Mouse (Mus musculus) olfactory bulb, adult 2 months (tissue): Measurements from ENCODE around the gene Lrrc8c. TPM values are rescaled to one million over a fixed set of nuclear protein-coding genes. Genes with fewer than 3 reads are reported as not detected.
A peak's percentile ranks its signal among the peaks of the same experiment; 100 is the strongest.

Source experiments
- H3K27ac ChIP-seq: fragments of 200-500 bp; 2 replicates; pipeline ENCODE4 v1.5.1; 2012; ENCODE audit warnings: low read depth, low read length; ENCODE audit not compliant: insufficient read depth
- H3K4me1 ChIP-seq: fragments of 200-500 bp; 2 replicates; pipeline ENCODE4 v1.6.1; 2012; ENCODE audit warnings: low read length; ENCODE audit not compliant: control insufficient read depth, insufficient read depth
- H3K4me3 ChIP-seq: fragments of 200-500 bp; 2 replicates; pipeline ENCODE4 v1.5.1; 2012; ENCODE audit warnings: mild to moderate bottlenecking, low read depth, low read length, moderate library complexity; ENCODE audit not compliant: insufficient read depth
- CTCF ChIP-seq: fragments of 200-500 bp; IDR thresholded peaks from 2 replicates; pipeline ENCODE4 v1.5.1; 2012; ENCODE audit warnings: low read depth, mild to moderate bottlenecking, low read length, moderate library complexity; ENCODE audit not compliant: insufficient read depth
- POLR2A ChIP-seq: fragments of 200-500 bp; IDR thresholded peaks from 2 replicates; pipeline ENCODE4 v1.6.1; 2012; ENCODE audit warnings: mild to moderate bottlenecking, low read depth, low read length, moderate library complexity; ENCODE audit not compliant: insufficient read depth
- WGBS: fragments of 180-500 bp; shearing (Covaris S2); methylation state at CpG from one replicate; pipeline ENCODE4 v1.1.7; 2018; 5-methylcytosine and 5-hydroxymethylcytosine counted together
- polyA plus RNA-seq: library from polyadenylated mRNA; stranded (reverse); fragments of >200 nt; gene quantifications from 2 replicates; pipeline ENCODE4 v1.2.4, GENCODE M21; 2012; ENCODE audit warnings: low replicate concordance; ENCODE audit not compliant: missing spikeins, insufficient read depth, insufficient read length

The Lrrc8c gene
- polyA plus RNA-seq, 1 experiment = not detected

DNA sequence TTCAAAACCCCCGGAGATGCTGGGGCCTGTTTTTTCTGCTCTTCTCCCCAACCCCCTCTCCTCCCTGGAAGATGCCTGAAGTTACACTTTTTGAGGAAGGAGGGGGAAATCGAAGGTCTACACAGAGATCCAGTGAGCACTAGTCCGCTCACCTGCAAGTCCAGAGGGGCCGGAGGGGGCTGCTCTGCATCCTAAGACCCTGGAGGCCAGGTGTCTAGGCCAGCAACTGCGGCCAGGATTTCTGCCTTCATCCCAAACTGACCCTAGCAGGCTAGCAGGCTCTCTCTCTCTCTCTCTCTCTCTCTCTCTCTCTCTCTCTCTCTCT lies 750 bp downstream of the Lrrc8c start:
- Histone ChIP-seq H3K27ac (no peak overlapping the region), H3K4me3 (peak overlapping the region; percentile 67), H3K4me1 (peaks cover 10% of the 10 kb centered on the region; the same call in 1 of the 2 replicates)
- 3% methylated on average over 5 of the region's 5 CpGs for WGBS
- TF ChIP-seq CTCF (no peak), POLR2A (no peak)

GRCm38 (mm10) chr5:105520442-105520965 lies 1.3 kb downstream of the Lrrc8c start:
- peak overlapping the region; percentile 67 for H3K4me3 ChIP-seq
- 47% methylated on average over 9 of the region's 9 CpGs for WGBS
- H3K27ac ChIP-seq = no peak overlapping the region
- peaks cover 10% of the 10 kb centered on the region; the same call in 1 of the 2 replicates for H3K4me1 ChIP-seq
- no peak for TF ChIP-seq CTCF
- TF ChIP-seq POLR2A = no peak

GRCm38 (mm10) chr5:105523452-105523851 lies 4.3 kb downstream of the Lrrc8c start:
- Histone ChIP-seq H3K27ac (no peak overlapping the region), H3K4me3 (no peak overlapping the region), H3K4me1 (peaks cover 10% of the 10 kb centered on the region; the same call in 1 of the 2 replicates)
- 83% methylated on average over 3 of the region's 3 CpGs for WGBS
- no peak for TF ChIP-seq POLR2A
- TF ChIP-seq CTCF = no peak

DNA sequence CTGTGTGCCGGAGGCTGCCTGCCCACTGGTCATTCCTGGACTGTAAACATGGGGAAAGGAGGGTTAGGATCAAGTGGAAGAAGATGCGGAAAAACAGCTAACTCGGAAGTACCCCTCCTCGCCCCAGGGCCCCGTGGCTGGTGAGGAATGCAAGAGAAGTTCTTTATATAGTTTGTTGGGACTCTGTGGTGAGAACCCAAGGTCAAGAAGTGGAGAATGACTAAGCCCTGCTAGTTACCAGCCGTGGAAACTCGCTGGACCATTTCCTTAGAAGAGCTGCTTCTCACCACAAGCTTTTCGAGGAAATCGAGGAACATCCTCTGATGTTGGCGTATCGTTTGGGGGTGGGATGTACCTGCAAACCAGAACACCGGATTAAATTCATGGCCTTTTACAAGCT lies 5.8 kb downstream of the Lrrc8c start:
- TF ChIP-seq POLR2A = no peak
- no peak for TF ChIP-seq CTCF
- H3K4me3 ChIP-seq = no peak overlapping the region
- H3K27ac ChIP-seq = no peak overlapping the region
- peaks cover 4% of the 10 kb centered on the region; the same call in 1 of the 2 replicates for H3K4me1 ChIP-seq
- WGBS = 95% methylated on average over 12 of the region's 12 CpGs

DNA sequence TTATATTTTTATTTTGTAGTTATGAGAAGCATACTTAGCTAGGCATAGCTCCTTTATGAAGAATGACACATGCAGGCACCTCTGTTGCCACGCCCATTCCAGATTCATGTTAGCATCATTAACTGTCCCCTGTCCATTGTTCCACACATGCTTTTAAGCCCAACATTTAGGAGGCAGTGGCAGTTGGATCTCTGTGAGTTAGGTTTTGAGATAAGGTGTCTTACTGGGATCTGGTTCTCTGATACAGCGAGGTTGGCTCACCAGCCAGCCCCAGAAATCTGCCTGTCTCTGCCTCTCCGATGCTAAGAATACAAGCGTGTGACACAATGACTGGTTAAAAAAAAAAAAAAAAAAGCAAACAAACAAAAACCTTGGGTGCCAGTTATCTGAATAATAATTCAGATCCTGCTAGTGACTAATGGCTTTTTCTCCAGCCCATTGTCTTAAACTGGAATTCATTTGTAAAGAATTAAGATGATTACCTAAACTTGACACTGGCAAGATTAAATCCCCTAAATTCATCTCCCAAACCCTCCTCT lies 7.0 kb downstream of the Lrrc8c start:
- no peak for TF ChIP-seq POLR2A
- no peak for TF ChIP-seq CTCF
- no peak overlapping the region for H3K27ac ChIP-seq
- WGBS = 93% methylated on average over 4 of the region's 4 CpGs

GRCm38 (mm10) chr5:105526766-105527165 lies 7.6 kb downstream of the Lrrc8c start:
- WGBS = 92% methylated on average over 9 of the region's 9 CpGs
- Histone ChIP-seq H3K27ac (no peak overlapping the region), H3K4me3 (no peak overlapping the region), H3K4me1 (peaks cover 2% of the 10 kb centered on the region; the same call in 1 of the 2 replicates)
- no peak for TF ChIP-seq CTCF

More for the DNA sequence above, 7.0 kb downstream of the Lrrc8c start:
- H3K4me3 ChIP-seq = no peak overlapping the region
- peaks cover 2% of the 10 kb centered on the region; the same call in 1 of the 2 replicates for H3K4me1 ChIP-seq

GRCm38 (mm10) chr5:105527477-105528331 lies 8.5 kb downstream of the Lrrc8c start:
- TF ChIP-seq POLR2A (no peak), CTCF (no peak)
- peaks cover 2% of the 10 kb centered on the region; the same call in 1 of the 2 replicates for H3K4me1 ChIP-seq
- 95% methylated on average over 23 of the region's 23 CpGs for WGBS

DNA sequence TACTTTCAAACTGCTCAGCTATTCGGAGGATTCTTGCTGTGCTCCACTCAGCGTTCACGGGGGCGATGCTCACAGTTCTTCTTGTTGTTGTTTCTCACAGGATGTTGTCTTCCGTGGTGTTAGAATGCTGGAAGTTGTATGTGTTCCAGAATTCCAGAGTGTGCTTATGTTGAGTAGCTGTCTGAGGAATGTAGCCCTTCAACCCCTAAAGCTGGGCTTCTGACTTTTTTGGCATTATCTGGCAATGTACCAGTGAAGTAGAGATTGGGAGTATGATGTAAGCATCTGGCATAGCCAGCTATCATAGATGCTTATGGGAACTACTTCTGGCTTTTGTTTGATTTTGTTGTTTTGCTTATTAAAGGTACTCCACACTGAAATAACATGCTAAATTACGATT lies 11.4 kb downstream of the Lrrc8c start:
- 63% methylated on average over 6 of the region's 6 CpGs for WGBS
- Histone ChIP-seq H3K4me3 (no peak overlapping the region), H3K4me1 (no peaks in the 10 kb centered on the region; the same call in 1 of the 2 replicates), H3K27ac (no peak overlapping the region)
- TF ChIP-seq CTCF (no peak), POLR2A (no peak)

More at GRCm38 (mm10) chr5:105527477-105528331, 8.5 kb downstream of the Lrrc8c start:
- H3K4me3 ChIP-seq = no peak overlapping the region
- H3K27ac ChIP-seq = no peak overlapping the region

DNA sequence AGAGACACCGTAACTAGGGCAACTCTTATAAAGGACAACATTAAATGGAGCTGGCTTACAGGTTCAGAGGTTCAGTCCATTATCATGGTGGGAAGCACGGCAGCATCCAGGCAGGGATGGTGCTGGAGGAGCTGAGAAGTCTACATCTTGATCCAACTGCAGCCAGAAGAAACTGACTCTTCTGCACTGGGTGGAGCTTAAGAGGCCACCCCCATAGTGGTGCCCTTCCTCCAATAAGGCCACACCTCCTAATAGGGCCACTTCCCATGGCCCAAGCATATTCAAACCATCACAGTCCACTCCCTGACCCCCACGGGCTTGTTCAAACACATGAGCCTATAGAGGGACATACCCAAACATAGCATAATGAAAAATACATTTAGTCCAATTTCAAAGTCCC lies 16.0 kb downstream of the Lrrc8c start:
- TF ChIP-seq CTCF (no peak), POLR2A (no peak)
- no peaks in the 10 kb centered on the region; the same call in 1 of the 2 replicates for H3K4me1 ChIP-seq
- H3K4me3 ChIP-seq = no peak overlapping the region
- 98% methylated on average over 3 of the region's 3 CpGs for WGBS
- no peak overlapping the region for H3K27ac ChIP-seq
